Mouse (Mus musculus): ENCODE results near the gene Sorbs1.

Sorbs1 gene

GRCm38 (mm10) chr19:40297798-40298144 lies 215.8 kb downstream of the Sorbs1 start:
- DNase-seq = no peak

- no peak for DNase-seq
Observed at GRCm38 (mm10) chr19:40297078-40297797, 216.3 kb downstream of the Sorbs1 start.

GRCm38 (mm10) chr19:40294231-40294630 lies 219.3 kb downstream of the Sorbs1 start:
- no peak for DNase-seq

GRCm38 (mm10) chr19:40293791-40294190 lies 219.8 kb downstream of the Sorbs1 start:
- DNase-seq = no peak

GRCm38 (mm10) chr19:40290099-40290724 lies 223.4 kb downstream of the Sorbs1 start:
- no peak for DNase-seq

- no peak for DNase-seq
Observed at GRCm38 (mm10) chr19:40288415-40288814, 225.2 kb downstream of the Sorbs1 start.

- DNase-seq = no peak
Observed at GRCm38 (mm10) chr19:40284704-40285103, 228.9 kb downstream of the Sorbs1 start.

- no peak for DNase-seq
Observed at GRCm38 (mm10) chr19:40283415-40283814, 230.2 kb downstream of the Sorbs1 start.

- no peak for DNase-seq
Observed at GRCm38 (mm10) chr19:40278372-40279023, 235.1 kb downstream of the Sorbs1 start.

GRCm38 (mm10) chr19:40277494-40277893 lies 236.1 kb downstream of the Sorbs1 start:
- DNase-seq = no peak

GRCm38 (mm10) chr19:40275401-40276188 lies 238.0 kb downstream of the Sorbs1 start:
- peak; percentile 21 for DNase-seq

- no peak for DNase-seq
Observed at GRCm38 (mm10) chr19:40272674-40273073, 240.9 kb downstream of the Sorbs1 start.

GRCm38 (mm10) chr19:40271308-40271892 lies 242.2 kb downstream of the Sorbs1 start, which contains the start of gene Pdlim1:
TSS of gene Pdlim1 (minus strand) at chr19:40271842.
- peak; percentile 86 for DNase-seq

GRCm38 (mm10) chr19:40270351-40271307 lies 242.9 kb downstream of the Sorbs1 start:
- peak; percentile 52 for DNase-seq

GRCm38 (mm10) chr19:40269526-40269925 lies 244.1 kb downstream of the Sorbs1 start:
- DNase-seq = no peak

GRCm38 (mm10) chr19:40268493-40268892 lies 245.1 kb downstream of the Sorbs1 start:
- peak; percentile 51 for DNase-seq

- DNase-seq = peak; percentile 92
Observed at GRCm38 (mm10) chr19:40267380-40267779, 246.2 kb downstream of the Sorbs1 start.

- no peak for DNase-seq
Observed at GRCm38 (mm10) chr19:40259485-40259884, 254.1 kb downstream of the Sorbs1 start.

- DNase-seq = peak; percentile 67
Observed at GRCm38 (mm10) chr19:40257396-40257795, 256.2 kb downstream of the Sorbs1 start.

- peak; percentile 42 for DNase-seq
Observed at GRCm38 (mm10) chr19:40256376-40257050, 257.1 kb downstream of the Sorbs1 start.

GRCm38 (mm10) chr19:40255561-40255960 lies 258.0 kb downstream of the Sorbs1 start:
- DNase-seq = no peak

Measured in lung, postnatal 36 days (tissue).